Mouse (Mus musculus) intestine, postnatal 0 days (tissue): ENCODE results near the gene Zbtb8a. TPM values are rescaled to one million over a fixed set of nuclear protein-coding genes. Genes with fewer than 3 reads are reported as not detected.
"Not testable (repeated sequence)": the region's sequence is repeated elsewhere in the genome, so short reads cannot be mapped to it uniquely, and the experiment has no call there.

ENCODE experiments used
- ATAC-seq: fragments of 200-750 bp; cut with Nextera tagmentation; 2 replicates; pipeline ENCODE4 v1.8.0; 2017; ENCODE audit warnings: mild to moderate bottlenecking, moderate TSS enrichment, moderate library complexity
- H3K27ac ChIP-seq: fragments of 300-500 bp; sonication (generic); 2 replicates; pipeline ENCODE4 v1.5.1; 2014; ENCODE audit warnings: mild to moderate bottlenecking, low read depth, low read length, moderate library complexity
- H3K27me3 ChIP-seq: fragments of 300-500 bp; sonication (generic); replicated peaks from 2 replicates; pipeline ENCODE4 v1.6.1; 2014; ENCODE audit warnings: low read length, mixed read lengths; ENCODE audit not compliant: control insufficient read depth, insufficient read depth
- H3K36me3 ChIP-seq: fragments of 300-500 bp; sonication (generic); 2 replicates; pipeline ENCODE4 v1.6.1; 2014; ENCODE audit warnings: mild to moderate bottlenecking, moderate library complexity; ENCODE audit not compliant: control insufficient read depth, insufficient read depth
- H3K4me1 ChIP-seq: fragments of 300-500 bp; sonication (generic); replicated peaks from 2 replicates; pipeline ENCODE4 v1.6.1; 2014; ENCODE audit warnings: antibody characterized with exemption, low read length, mixed read lengths; ENCODE audit not compliant: control insufficient read depth, insufficient read depth
- H3K4me2 ChIP-seq: fragments of 300-500 bp; sonication (generic); replicated peaks from 2 replicates; pipeline ENCODE4 v1.6.1; 2014; ENCODE audit warnings: low read depth, mild to moderate bottlenecking, moderate library complexity
- H3K4me3 ChIP-seq: fragments of 300-500 bp; sonication (generic); 2 replicates; pipeline ENCODE4 v1.5.1; 2014; ENCODE audit warnings: low read depth, low read length
- H3K9ac ChIP-seq: fragments of 300-500 bp; sonication (generic); 2 replicates; pipeline ENCODE4 v1.6.1; 2014; ENCODE audit warnings: mild to moderate bottlenecking, low read depth, low read length
- H3K9me3 ChIP-seq: fragments of 300-500 bp; sonication (generic); 2 replicates; pipeline ENCODE4 v1.6.1; 2016; ENCODE audit warnings: mixed run types; ENCODE audit not compliant: control insufficient read depth
- CTCF ChIP-seq: sonication (generic); IDR thresholded peaks from 2 replicates; pipeline ENCODE4 v1.5.1; 2016; ENCODE audit warnings: low read depth, mild to moderate bottlenecking, control low read depth, antibody characterized with exemption, moderate library complexity
- WGBS: fragments of 180-500 bp; shearing (Covaris S2); extraction: QIAGEN DNeasy Blood & Tissue Kit; methylation state at CpG from one replicate; pipeline ENCODE4 v1.1.7; 2014; 5-methylcytosine and 5-hydroxymethylcytosine counted together
- polyA plus RNA-seq: library from polyadenylated mRNA; unstranded; fragments of >200 nt; fragmentation: Nextera tagmentation; extraction: Ambion mirVana; gene quantifications from 2 replicates; pipeline ENCODE4 v1.2.1, GENCODE M21; 2015

Zbtb8a gene
- 6.8 and 7.1 TPM in 2 replicates for polyA plus RNA-seq

DNA sequence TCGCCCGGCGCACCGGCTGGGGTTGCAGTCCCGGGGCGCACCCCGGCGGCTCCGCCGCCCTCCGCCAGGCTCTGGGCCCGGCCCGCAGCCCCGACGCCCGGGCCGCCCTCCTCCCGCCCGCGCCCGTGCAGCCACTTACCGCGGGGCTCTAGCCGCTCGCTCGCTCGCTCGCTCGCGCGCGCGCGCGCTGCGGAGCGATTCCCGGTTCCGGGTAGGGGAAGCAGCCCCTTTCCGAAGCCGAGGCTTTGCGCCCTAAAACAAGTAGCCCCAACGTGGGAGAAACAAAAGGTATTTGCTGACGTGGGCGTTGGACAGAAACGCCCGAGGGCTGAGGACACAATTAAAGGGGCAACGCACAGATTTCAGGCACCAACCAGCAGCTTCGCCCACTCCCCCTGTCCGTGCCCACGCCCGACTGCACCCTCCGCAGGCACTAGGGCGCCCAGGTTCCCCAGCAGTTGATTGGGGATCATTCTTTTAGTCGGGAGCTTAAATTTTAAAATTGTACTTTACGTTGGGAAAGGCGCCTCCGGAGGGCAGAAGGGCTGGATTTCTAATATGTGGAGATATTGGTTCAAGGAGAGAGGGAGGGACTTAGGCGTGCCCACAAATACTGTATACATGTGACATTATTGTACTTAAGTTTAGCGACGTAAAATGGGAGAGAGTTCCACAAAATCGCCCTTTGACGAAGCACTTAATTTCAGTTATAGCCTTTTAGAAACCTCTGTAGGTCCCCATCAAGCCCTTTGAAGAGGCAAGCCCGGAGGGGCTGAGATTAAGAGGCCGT, at the start of gene Zbtb8a:
Zbtb8a (minus strand) TSS at position 516 of the 790 bp plus-strand sequence.
- Histone ChIP-seq H3K4me2 (peak within 1 kb of the TSS; percentile 90), H3K9ac (peak within 1 kb of the TSS; percentile 96), H3K27me3 (no peaks in the 10 kb centered on the region), H3K9me3 (no peaks in the 10 kb centered on the region), H3K27ac (peak within 1 kb of the TSS; percentile 89), H3K4me1 (0 out of 2 replicates have a peak, but pooled peaks cover 5% of the 10 kb centered on the region), H3K36me3 (no peaks in the 10 kb centered on the region), H3K4me3 (peak within 1 kb of the TSS; percentile 87)
- peak; percentile 48 for ATAC-seq
- 0 out of 2 replicates have a peak, but pooled peaks have one; percentile 22 for TF ChIP-seq CTCF
- 2% methylated on average over 56 of the region's 65 CpGs for WGBS

DNA sequence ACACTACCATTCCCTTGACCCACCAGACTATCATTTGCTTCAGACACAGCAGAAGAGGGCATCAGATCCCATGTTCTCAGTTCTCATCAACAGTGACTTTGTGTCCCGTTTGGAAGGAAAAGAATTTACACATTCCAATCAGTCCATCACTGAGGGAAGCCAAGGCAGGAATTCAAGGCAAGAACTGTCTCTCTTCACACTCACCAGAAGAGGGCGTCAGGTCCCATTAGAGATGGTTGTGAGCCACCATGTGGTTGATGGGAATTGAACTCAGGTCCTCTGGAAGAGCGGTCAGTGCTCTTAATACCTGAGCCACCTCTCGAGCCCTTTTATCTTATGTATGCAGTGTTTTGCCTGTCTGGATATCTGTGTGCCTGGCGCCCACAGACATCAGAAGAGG, 40.4 kb upstream of the Zbtb8a start:
- 73% methylated on average over 5 of the region's 5 CpGs for WGBS

DNA sequence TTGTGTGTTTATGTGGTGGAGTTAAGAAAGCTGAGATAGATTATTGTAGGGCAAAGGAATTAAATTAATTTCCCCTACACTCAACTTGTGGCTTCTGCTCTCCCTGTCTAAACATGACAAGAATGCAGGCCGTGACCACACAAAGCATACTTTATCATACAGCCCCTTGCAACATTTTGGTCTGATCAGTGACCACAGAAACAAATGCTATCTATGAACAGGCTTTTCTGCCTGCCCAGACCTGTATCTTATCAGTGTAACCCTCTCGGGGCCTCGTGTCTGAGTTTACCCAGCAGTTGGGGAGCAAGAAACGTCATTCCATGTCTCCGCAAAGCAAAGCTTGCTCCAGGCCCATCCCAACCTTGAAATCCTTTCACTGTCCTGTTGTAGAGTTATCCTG, 38.6 kb upstream of the Zbtb8a start:
- no peaks in the 10 kb centered on the region for H3K9me3 ChIP-seq
- no peak overlapping the region for H3K27ac ChIP-seq
- no peaks in the 10 kb centered on the region for H3K4me1 ChIP-seq
- TF ChIP-seq CTCF: no peak
- H3K36me3 ChIP-seq: no peaks in the 10 kb centered on the region
- ATAC-seq: no peak
- H3K4me2 ChIP-seq: no peak overlapping the region
- 27% methylated on average over 5 of the region's 5 CpGs for WGBS
- H3K9ac ChIP-seq: no peak overlapping the region
- no peak overlapping the region for H3K4me3 ChIP-seq
- H3K27me3 ChIP-seq: no peaks in the 10 kb centered on the region

More for the DNA sequence above, 40.4 kb upstream of the Zbtb8a start:
- no peaks in the 10 kb centered on the region for H3K36me3 ChIP-seq
- no peak overlapping the region for H3K27ac ChIP-seq
- H3K27me3 ChIP-seq: no peaks in the 10 kb centered on the region
- no peak for ATAC-seq
- no peak overlapping the region for H3K9ac ChIP-seq
- no peak overlapping the region for H3K4me2 ChIP-seq
- H3K9me3 ChIP-seq: no peaks in the 10 kb centered on the region
- H3K4me1 ChIP-seq: no peaks in the 10 kb centered on the region
- peak; percentile 32 for TF ChIP-seq CTCF
- H3K4me3 ChIP-seq: no peak overlapping the region

DNA sequence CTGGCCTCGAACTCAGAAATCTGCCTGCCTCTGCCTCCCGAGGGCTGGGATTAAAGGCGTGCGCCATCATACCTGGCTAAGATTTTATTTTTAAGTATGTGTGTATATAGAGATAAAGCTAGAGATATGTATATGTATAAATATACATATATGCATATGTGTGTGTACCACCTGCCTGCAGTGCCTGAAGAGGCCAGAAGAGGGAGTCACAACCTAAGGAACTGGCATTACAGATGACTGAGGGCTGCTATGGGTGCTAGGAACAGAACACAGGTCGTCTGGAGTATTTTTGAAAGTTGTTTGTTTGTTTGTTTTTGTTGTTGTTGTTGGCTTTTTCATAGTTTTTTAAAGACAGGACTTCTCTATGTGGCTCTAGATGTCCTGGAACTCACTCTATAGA, 38.0 kb upstream of the Zbtb8a start:
- Histone ChIP-seq H3K4me2 (no peak overlapping the region), H3K9me3 (no peaks in the 10 kb centered on the region), H3K27ac (no peak overlapping the region), H3K9ac (no peak overlapping the region), H3K36me3 (no peaks in the 10 kb centered on the region), H3K27me3 (no peaks in the 10 kb centered on the region), H3K4me3 (no peak overlapping the region), H3K4me1 (no peaks in the 10 kb centered on the region)
- 0 out of 2 replicates have a peak, but pooled peaks have one; percentile 27 for TF ChIP-seq CTCF
- WGBS: 94% methylated on average over 5 of the region's 5 CpGs
- no peak for ATAC-seq

DNA sequence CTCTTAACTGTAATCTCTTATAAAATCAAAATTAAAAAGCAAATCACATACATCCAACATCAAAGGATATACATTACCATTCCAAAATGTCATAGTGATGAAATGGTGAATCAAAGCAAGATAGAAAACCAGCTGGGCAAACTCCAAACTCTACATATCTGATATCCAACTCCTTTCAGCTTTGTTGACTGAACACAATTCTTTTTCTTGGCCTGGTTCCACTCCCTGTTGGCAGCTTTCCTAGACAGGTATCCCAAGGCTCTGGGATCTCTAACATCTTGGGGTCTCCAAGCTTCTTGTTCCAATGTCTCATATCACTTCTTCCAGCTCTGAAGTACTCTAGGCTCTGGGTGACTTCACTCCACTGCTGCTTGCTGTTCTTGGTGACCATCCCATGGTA, 33.1 kb upstream of the Zbtb8a start:
- H3K9ac ChIP-seq: no peak overlapping the region
- no peaks in the 10 kb centered on the region for H3K36me3 ChIP-seq
- H3K27me3 ChIP-seq: no peaks in the 10 kb centered on the region
- no peak overlapping the region for H3K27ac ChIP-seq
- no peak overlapping the region for H3K4me2 ChIP-seq
- H3K4me3 ChIP-seq: no peak overlapping the region
- no peaks in the 10 kb centered on the region for H3K4me1 ChIP-seq
- TF ChIP-seq CTCF: no peak
- no peaks in the 10 kb centered on the region for H3K9me3 ChIP-seq
- no peak for ATAC-seq

DNA sequence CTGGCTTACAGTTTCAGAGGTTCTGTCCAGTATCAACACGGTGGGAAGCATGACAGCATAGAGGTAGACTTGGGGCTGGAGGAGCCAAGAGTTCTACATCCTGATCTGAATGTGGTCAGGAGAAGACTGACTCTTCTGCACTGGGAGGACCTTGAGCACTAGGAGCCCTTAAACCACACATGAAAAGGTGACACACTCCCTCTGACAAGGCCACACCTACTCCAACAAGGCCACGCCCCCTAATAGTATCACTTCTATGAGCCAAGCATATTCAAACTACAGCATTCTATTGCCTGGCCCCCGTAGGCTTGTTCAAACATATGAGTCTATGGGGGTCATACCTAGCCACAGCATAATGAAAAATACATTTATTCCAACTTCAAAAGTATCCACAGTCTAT, 32.6 kb upstream of the Zbtb8a start:
- not testable (repeated sequence) for H3K4me3 ChIP-seq, H3K36me3 ChIP-seq, H3K4me1 ChIP-seq, H3K9me3 ChIP-seq, H3K4me2 ChIP-seq, H3K9ac ChIP-seq, H3K27ac ChIP-seq, H3K27me3 ChIP-seq
- ATAC-seq: 0 out of 2 replicates have a peak, but pooled peaks have one; percentile 22
- WGBS: 91% methylated on average over 3 of the region's 3 CpGs
